Mouse (Mus musculus) liver, postnatal 0 days (tissue): Measurements from ENCODE around the gene Nek10. TPM values are rescaled to one million over a fixed set of nuclear protein-coding genes. Genes with fewer than 3 reads are reported as not detected.
A peak's percentile ranks its signal among the peaks of the same experiment; 100 is the strongest.

Experiments used
- ATAC-seq: fragments of 200-750 bp; cut with Nextera tagmentation; 2 replicates; pipeline ENCODE4 v1.8.0; 2017; ENCODE audit warnings: mild to moderate bottlenecking, moderate library complexity
- DNase-seq: peaks from one replicate; pipeline ENCODE4 v3.0.0-alpha.2; 2016
- H3K27ac ChIP-seq: fragments of 300-500 bp; sonication (generic); 2 replicates; pipeline ENCODE4 v1.5.1; 2014; ENCODE audit warnings: antibody characterized with exemption, moderate library complexity, mild to moderate bottlenecking, low read depth
- H3K27me3 ChIP-seq: fragments of 300-500 bp; sonication (generic); 2 replicates; pipeline ENCODE4 v1.6.1; 2014; ENCODE audit warnings: low read length, control low read depth, mixed read lengths; ENCODE audit not compliant: insufficient read depth
- H3K36me3 ChIP-seq: fragments of 300-500 bp; sonication (generic); replicated peaks from 2 replicates; pipeline ENCODE4 v1.6.1; 2014; ENCODE audit warnings: mild to moderate bottlenecking, control low read depth, low read length, moderate library complexity, mixed read lengths; ENCODE audit not compliant: insufficient read depth
- H3K4me1 ChIP-seq: fragments of 300-500 bp; sonication (generic); 2 replicates; pipeline ENCODE4 v1.6.1; 2014; ENCODE audit warnings: antibody characterized with exemption, mild to moderate bottlenecking, control low read depth; ENCODE audit not compliant: insufficient read depth
- H3K4me2 ChIP-seq: fragments of 300-500 bp; sonication (generic); 2 replicates; pipeline ENCODE4 v1.6.1; 2014; ENCODE audit warnings: low read depth, mild to moderate bottlenecking, low read length, moderate library complexity, mixed read lengths
- H3K4me3 ChIP-seq: fragments of 300-500 bp; sonication (generic); 2 replicates; pipeline ENCODE4 v1.5.1; 2014; ENCODE audit warnings: low read depth, low read length
- H3K9ac ChIP-seq: fragments of 300-500 bp; sonication (generic); replicated peaks from 2 replicates; pipeline ENCODE4 v1.6.1; 2014; ENCODE audit warnings: mild to moderate bottlenecking, moderate library complexity
- H3K9me3 ChIP-seq: fragments of 300-500 bp; sonication (generic); 2 replicates; pipeline ENCODE4 v1.6.1; 2016; ENCODE audit warnings: mild to moderate bottlenecking, control low read depth, low read length, mixed read lengths
- CTCF ChIP-seq: sonication (generic); IDR thresholded peaks from 2 replicates; pipeline ENCODE4 v1.5.1; 2016; ENCODE audit warnings: antibody characterized with exemption, low read depth
- EP300 ChIP-seq: IDR thresholded peaks from 2 replicates; pipeline ENCODE4 v1.6.1; 2016; ENCODE audit warnings: antibody characterized with exemption, low read depth, mild to moderate bottlenecking
- WGBS: fragments of 180-500 bp; shearing (Covaris S2); extraction: QIAGEN DNeasy Blood & Tissue Kit; methylation state at CpG from one replicate; pipeline ENCODE4 v1.1.7; 2014; ENCODE audit not compliant: insufficient replicate concordance; 5-methylcytosine and 5-hydroxymethylcytosine counted together
- polyA plus RNA-seq: library from polyadenylated mRNA; unstranded; fragments of >200 nt; fragmentation: Nextera tagmentation; extraction: Ambion mirVana; gene quantifications from 2 replicates; pipeline ENCODE4 v1.2.1, GENCODE M21; 2015

The Nek10 gene
- polyA plus RNA-seq, 1 experiment from 2014 or later = not detected

DNA sequence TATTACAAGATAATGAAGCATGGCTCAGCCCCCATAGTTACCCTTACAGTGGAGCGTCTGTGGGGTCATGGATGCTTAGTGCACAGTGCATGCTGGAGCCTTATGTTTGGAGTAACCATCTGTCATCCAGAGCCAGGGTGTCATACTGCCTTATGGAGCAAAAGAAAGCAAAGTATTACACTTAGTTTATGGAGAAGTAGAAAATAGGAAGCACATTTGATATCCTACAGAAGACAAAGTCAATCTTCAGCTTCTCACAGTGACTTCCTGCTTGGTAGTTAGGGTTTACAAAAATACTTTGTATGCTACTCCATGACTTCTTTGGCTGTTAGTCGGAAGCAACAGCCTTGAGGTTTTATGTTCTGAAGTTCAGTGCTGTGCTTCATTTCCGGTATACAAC is 2.4 kb upstream of the Nek10 start:
- no peak for DNase-seq
- no peak for TF ChIP-seq EP300
- TF ChIP-seq CTCF = no peak
- no peaks in the 10 kb centered on the region for H3K27me3 ChIP-seq
- H3K36me3 ChIP-seq = no peaks in the 10 kb centered on the region
- peak overlapping the region; percentile 29; the same call in 1 of the 2 replicates for H3K27ac ChIP-seq
- no peak overlapping the region for H3K4me2 ChIP-seq
- no peaks in the 10 kb centered on the region for H3K4me1 ChIP-seq
- WGBS = 75% methylated on average over 3 of the region's 3 CpGs
- no peak overlapping the region for H3K4me3 ChIP-seq
- H3K9ac ChIP-seq = no peak overlapping the region
- peak; percentile 35 for ATAC-seq
- H3K9me3 ChIP-seq = no peaks in the 10 kb centered on the region

DNA sequence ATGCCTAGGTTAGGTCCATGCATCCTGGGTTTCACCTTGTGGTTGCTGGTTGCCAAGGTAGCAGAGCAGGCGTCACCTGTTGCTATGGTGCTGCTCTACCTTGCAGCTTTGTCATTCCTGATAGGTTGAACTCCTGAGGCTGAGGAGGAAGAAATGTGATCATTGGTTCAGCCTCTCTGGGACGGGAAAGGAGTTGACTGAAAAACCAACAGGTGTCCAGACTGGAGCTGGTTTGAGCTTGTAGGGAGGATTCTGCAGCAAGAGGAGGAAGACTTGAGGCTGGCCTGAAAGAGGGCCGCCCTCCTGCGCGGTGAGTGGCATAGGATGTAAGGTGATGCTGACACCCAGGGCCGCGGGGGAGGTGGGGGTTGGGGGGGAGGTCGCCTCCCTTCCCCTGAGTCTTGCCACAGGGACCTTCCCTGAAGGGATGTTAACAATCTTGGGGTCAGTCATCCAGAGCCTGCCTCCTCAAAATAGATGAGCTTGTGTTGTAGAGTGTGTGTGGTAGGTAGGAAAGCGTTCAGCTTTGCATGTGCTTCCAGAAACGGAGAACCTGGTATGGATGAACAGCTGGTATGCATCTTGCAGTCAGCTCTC is 804 bp downstream of the Nek10 start:
- Histone ChIP-seq H3K27ac (no peak overlapping the region), H3K9me3 (no peaks in the 10 kb centered on the region), H3K27me3 (no peaks in the 10 kb centered on the region), H3K9ac (no peak overlapping the region), H3K4me2 (no peak overlapping the region), H3K4me1 (no peaks in the 10 kb centered on the region), H3K36me3 (no peaks in the 10 kb centered on the region), H3K4me3 (no peak overlapping the region)
- no peak for DNase-seq
- no peak for ATAC-seq
- 30% methylated on average over 10 of the region's 10 CpGs for WGBS
- TF ChIP-seq EP300 (no peak), CTCF (no peak)

- no peak for DNase-seq
- 56% methylated on average over 5 of the region's 5 CpGs for WGBS
- Histone ChIP-seq H3K9ac (no peak overlapping the region), H3K4me2 (no peak overlapping the region), H3K36me3 (no peaks in the 10 kb centered on the region), H3K4me1 (no peaks in the 10 kb centered on the region), H3K4me3 (no peak overlapping the region), H3K27ac (no peak overlapping the region), H3K9me3 (no peaks in the 10 kb centered on the region), H3K27me3 (no peaks in the 10 kb centered on the region)
- peak; percentile 51 for ATAC-seq
- TF ChIP-seq CTCF (no peak), EP300 (no peak)
Observed at GRCm38 (mm10) chr14:14804518-14805212, 1.4 kb downstream of the Nek10 start.

GRCm38 (mm10) chr14:14832520-14833240 is 29.5 kb downstream of the Nek10 start:
- TF ChIP-seq CTCF (no peak), EP300 (no peak)
- Histone ChIP-seq H3K4me1 (peaks cover 7% of the 10 kb centered on the region), H3K9ac (no peak overlapping the region), H3K4me2 (no peak overlapping the region), H3K9me3 (no peaks in the 10 kb centered on the region), H3K27ac (no peak overlapping the region), H3K4me3 (no peak overlapping the region), H3K27me3 (no peaks in the 10 kb centered on the region), H3K36me3 (no peaks in the 10 kb centered on the region)
- no peak for DNase-seq
- ATAC-seq = no peak
- 69% methylated on average over 12 of the region's 12 CpGs for WGBS

GRCm38 (mm10) chr14:14833498-14833897 is 30.3 kb downstream of the Nek10 start:
- TF ChIP-seq CTCF (no peak), EP300 (no peak)
- Histone ChIP-seq H3K9ac (no peak overlapping the region), H3K4me1 (peaks cover 7% of the 10 kb centered on the region), H3K36me3 (no peaks in the 10 kb centered on the region), H3K9me3 (no peaks in the 10 kb centered on the region), H3K4me2 (no peak overlapping the region), H3K4me3 (no peak overlapping the region), H3K27me3 (no peaks in the 10 kb centered on the region), H3K27ac (no peak overlapping the region)
- no peak for ATAC-seq
- whole genome bisulfite sequencing = 73% methylated on average over 1 of the region's 1 CpGs
- DNase-seq = no peak

DNA sequence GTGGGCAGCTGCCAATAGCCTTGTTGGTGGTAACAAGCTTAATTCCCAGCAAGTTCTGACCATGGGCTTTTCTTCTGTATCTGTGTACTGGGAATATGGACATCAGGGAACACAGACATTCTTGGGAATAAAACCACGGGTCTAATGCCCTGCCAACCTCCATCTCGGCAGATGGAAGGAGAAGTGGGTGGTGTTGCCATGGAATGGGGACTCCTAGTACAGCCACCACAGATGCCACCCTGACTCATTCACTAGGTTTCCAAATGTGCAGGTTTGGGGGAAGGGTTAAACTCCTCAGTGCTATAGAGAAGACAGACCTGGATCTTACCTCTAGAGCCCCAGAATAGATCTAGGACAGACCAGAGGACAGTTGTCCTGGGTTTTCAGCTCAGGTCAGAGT is 31.1 kb downstream of the Nek10 start:
- H3K9ac ChIP-seq = no peak overlapping the region
- no peak overlapping the region for H3K4me3 ChIP-seq
- TF ChIP-seq CTCF (no peak), EP300 (no peak)
- H3K4me2 ChIP-seq = no peak overlapping the region
- DNase-seq (no peak), ATAC-seq (no peak)
- H3K4me1 ChIP-seq = peaks cover 7% of the 10 kb centered on the region
- no peaks in the 10 kb centered on the region for H3K9me3 ChIP-seq
- WGBS = 75% methylated on average over 2 of the region's 2 CpGs
- H3K36me3 ChIP-seq = no peaks in the 10 kb centered on the region
- no peak overlapping the region for H3K27ac ChIP-seq
- no peaks in the 10 kb centered on the region for H3K27me3 ChIP-seq
